Mouse (Mus musculus) left cerebral cortex, adult 8-10 months (tissue): ENCODE results near the gene Entpd1. TPM values are rescaled to one million over a fixed set of nuclear protein-coding genes. Genes with fewer than 3 reads are reported as not detected.
A peak's percentile ranks its signal among the peaks of the same experiment; 100 is the strongest.

ENCODE experiments used
- DNase-seq, 2 experiments: peaks; one replicate each; pipeline ENCODE4 v3.0.0; 2022; ENCODE audit warnings: low spot score in 2 of 2
- total RNA-seq, 4 experiments: library from RNA; stranded (reverse); gene quantifications; 2 replicates each; pipeline ENCODE4 v1.2.4; 2022

The Entpd1 gene
- total RNA-seq, 4 experiments from 2014 or later = 15.7 to 31.3 (median 21.7) TPM

DNA sequence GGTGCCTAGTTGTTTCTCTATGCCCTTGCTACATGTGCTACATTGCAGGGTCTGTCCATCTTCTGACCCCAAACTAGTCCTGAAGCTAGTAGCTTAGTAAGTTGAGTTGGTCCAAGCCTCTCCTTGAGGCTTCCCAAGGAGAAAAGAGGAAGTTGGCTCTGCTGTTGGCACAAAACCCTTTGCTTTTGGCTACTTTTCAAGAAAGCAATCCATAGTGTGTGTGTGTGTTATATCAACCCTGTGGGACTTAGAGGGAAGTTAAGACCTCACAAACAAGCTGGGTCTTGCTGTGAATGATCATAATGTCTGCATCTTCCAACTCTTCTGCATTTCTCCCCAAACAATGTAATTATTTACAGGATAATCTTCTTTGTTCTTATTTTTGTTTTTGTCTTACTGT lies 16.8 kb downstream of the Entpd1 start:
- no peak for DNase-seq

DNA sequence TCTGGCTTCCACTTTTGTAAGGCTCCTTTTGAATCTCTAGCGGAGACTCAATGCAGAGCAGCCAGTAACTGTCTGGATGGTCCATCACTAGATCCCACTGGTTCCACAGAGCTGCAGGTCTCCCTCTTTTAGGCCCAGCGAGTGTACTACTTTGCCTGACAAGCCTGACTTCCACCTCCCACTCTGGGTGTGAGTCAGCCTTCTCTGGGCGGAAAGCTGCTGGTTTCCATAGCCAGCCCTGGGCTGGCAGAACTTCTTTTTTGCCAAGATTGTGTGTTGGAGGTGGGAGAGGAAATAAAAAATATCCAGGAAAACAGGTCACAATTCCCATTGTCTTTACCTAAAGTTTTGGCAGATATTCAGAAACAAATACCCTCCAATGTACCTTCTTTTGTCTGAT lies 17.9 kb downstream of the Entpd1 start:
- DNase-seq = peak; percentile 23 to 69

DNA sequence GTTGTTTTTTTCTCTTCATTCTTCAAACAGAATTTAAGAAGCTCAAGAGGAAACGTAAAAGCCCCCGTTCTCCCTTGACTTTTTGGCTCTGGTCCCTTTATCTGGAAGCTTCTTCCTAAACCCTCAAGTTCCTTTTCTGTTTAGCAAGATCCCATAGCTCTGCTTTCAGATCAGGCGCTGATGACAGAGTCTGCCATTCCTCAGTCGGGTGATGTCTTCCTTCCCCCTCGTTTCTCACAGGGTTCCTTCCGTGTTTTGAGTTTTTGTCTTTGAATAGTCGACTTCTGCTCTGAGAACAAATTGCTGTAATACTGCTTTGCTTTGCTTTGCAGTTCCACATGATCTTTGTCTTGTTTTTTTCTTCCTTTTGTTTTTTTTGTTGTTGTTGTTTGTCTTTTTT lies 18.4 kb downstream of the Entpd1 start:
- DNase-seq = no peak

DNA sequence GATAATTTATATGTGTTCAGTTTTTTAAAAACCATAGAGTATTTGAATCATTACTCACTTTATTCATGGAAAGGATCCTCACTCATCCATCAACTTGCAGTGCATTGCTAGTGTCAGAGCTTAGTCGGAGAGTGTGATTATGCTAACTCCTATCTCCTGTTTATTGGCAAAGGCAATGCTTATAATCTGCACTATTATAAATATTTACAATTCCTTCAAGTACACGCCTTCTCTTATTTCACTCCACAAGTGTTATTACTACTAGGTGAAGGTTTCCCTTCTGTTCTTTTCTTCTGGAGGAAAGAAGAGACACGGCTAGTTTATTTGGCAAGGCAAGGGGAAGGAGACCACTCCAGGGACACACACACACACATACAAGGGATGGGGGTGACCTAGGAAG lies 20.0 kb downstream of the Entpd1 start:
- no peak for DNase-seq

DNA sequence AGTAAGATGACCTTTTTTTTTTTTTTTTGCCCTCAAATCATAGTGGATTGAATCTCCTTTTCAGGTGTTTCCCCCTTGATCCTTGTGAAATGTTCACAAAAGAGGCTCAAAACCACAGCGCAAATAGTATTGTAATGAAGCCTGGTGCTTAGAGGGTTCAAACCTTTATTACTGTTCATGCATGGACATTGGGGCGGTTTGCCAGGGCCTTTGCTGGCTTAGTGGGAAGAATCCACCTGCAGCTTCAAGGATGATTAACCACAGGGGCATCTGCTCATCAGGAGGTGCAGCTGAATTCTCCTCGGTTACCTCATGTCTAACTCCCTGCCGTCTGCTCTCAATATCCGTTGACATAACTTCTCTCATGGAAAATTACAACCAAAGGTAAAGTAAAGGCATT lies 20.5 kb downstream of the Entpd1 start:
- DNase-seq = no peak

DNA sequence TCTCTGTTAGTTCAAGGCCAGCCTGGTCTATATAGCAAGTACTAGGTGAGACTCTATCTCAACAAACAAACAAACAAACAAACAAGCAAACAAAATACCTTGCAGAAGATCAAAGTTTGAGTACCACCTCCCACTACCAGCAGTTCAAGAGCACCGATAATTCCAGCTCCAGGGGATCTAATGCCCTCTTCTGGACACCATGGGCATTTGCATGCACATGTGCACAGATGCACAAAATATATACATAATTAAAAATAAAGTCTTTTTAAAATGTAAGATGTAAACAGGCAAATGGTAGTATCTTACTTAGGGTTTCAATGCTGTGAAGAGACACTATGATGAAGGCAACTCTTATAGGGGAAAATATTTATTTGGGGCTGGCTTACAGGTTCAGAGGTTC lies 21.0 kb downstream of the Entpd1 start:
- DNase-seq = no peak

DNA sequence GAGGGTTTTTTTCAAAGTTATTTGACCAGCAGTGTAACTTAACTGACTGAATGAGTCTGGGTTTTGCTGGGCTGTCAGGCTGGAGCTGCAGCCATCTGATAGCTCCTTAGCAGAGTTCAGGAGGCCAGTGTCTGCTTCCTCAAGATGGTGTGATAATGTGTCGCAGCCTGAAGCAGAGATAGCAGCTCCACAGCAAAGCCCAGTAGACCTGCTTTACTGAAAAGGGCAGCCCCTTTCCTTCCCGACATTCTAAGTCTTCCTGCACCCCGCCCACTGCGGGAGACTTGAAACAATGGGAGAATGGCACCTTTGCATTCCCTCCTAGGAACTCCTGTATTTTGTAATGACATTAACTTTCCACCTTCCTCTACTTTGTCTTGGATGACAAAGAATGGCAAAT lies 24.9 kb downstream of the Entpd1 start:
- DNase-seq = no peak

DNA sequence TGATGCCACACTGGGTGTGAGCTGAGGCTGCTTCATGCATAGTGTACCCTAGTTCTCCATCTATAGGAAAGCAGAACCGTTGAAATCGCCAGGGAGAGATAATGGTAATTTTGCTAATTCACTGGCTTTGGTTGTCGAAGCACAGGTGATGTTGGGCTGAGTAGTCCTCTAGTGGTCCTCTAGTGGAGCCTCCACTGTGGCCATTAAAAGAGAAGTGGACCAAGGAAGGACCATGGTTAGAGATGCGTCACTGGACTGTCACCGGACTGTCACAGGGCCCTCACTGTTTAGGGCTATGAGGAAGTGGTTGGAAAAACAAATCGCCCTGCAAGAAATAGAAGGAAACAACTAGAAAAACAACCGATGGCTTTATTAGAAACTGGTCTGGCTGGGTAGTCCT lies 25.4 kb downstream of the Entpd1 start:
- DNase-seq = no peak

DNA sequence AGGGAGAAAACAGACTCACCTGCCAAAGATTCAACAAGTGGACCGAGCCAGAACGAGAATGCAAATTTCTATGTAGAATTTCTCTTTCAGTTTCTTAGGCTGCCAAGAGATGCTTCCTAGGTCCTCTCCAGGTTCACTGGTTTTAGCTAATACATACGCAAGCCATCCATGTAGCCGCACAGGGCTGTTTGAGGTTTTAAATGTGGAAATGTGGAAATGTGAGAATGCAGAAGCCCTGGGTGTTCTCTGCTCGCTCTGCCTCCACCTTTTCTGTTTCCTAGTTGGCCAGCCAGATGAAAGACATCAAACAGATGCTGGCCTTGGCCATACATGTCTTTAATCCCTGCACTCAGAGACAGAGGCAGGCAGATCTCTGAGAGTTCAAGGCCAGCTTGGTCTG lies 26.4 kb downstream of the Entpd1 start:
- no peak for DNase-seq

DNA sequence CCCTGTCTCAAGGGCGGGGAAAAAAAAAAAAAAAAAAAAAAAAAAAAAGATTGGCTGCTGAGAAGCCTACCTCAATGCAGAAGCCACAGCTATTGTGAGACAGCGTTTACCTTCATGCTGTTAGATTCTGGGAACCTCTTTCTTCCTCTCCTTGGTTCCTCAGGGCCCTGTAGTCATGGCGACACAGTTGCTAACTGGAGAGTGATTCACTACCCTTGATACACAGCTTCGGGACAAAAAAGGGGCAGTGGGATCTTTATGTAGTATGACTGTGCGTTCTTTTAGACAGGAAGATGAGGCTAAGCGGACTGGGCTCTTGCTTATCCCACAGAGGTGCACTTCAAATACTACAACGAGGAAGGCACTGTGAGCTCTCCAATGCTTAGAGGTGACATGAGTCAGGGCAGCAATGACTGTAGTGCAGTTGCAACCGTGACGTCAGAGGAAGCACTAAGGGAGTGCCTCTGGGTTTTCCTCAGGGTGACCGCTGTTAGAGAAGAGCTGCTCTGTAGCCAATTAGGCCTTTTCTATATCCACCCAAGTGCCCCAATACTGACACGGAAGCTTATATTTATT lies 27.7 kb downstream of the Entpd1 start:
- no peak for DNase-seq

DNA sequence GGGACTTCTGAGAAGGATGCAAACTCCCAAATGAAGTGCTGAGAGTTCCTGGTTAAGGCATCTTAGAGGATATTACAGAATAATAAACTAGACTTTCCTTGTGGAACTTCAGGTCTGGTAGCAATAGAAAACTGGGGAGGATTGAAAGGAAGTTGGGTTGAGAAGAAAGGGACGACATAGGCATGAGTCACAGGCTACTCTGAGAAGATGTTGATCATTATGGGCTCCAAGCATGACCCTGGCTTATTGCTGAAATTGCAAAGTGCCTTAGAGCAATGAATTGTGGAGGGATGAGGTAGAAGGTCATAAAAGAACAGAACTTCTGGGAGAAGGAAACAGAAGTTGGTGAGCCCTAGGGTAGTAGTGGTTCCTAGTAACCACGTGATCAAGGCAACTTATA lies 28.6 kb downstream of the Entpd1 start:
- DNase-seq = no peak

DNA sequence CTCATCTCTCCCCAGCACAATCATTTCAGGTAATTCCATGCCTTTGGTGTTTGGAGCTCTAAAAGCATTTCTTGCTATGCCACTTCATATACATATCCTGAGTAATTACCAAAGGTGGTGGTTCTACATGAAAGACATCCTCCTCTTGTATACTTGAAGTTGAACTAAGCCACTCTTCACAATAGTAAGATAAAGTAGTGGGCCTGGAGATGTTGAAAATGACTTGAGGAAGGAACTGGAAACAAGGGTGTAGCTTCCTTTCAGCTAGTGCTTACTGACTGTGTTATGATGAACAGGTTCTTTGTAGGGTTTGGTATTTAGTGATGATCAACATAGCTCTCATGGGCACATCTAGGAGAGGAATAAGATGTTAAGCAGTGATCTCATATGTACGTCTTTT lies 31.7 kb downstream of the Entpd1 start:
- DNase-seq = no peak

DNA sequence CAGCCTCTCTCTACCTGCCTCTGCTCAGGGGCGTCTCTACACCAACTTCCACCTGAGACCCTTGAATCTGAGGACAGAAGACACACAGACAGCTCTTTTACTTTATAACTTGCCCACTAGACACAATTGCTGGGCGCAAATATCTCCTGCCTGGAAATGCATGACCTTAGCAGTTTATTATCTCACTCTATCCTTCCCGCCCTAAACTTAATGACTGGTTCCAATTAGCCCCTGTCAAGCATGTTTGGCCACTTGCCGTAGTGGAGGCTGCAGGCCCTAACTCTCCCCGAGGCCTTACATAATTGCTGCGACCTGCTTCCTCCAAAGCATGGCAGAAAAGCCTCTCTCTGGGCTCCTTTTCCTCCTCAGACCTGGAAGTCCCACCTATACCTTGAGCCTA lies 34.2 kb downstream of the Entpd1 start:
- DNase-seq = no peak

DNA sequence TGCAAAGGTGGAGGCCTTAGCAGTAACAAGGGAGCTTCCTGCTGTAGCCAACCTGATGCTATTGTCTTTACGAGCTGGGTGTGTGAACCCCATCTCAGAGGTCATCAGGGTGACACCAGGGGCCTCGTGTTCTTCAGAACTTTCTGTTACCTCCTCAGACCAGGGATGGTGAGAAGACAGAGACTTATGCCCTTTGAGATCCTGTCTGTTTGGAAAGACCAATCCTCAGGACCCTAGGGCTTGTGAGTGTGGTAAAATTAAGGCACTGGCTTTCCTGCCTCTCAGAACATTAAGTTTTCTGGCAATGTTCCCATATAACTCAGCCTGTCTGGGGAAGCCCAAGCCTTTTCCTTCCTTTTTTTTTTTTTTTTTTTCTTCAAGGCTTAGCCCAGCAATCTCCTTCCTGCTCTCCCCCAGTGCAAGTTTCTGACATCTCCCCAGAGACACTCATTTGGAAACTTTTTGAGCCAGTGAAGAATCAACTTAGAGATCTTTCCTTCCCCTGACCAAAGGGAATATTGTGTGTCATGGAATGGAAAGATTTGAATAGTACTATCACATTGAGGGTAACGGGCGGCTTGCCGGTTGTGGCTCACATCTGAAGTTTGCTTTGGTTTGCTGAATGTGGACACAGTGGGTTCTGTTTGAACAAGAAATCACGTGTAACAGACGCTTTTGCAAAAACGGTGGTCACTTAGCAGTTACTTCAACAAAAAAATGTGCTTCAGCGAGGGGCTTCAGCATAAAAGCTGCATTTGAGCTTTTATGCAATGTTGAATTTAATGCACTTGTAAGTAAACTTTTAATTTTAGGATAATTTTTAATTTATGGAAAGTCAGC lies 35.4 kb downstream of the Entpd1 start:
- no peak for DNase-seq

DNA sequence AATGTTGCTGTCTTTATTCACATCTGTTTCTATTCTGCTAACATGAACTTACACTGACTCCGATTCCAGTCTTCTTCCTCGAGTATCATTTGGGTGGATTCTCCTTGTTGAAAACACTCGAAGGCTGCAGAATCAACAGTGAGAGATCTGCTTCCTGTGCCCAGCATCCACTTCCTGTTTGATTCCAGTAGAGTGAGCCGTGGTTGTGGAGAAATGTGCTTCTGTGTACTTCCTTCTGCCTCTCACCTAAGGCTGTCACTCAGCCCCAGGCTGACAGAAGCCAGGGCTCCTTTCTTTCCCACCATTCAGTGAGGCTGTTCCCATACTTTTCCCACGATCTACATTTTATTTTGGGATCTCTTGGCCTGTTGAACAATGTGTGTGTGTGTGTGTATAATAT lies 37.9 kb downstream of the Entpd1 start:
- DNase-seq = no peak

DNA sequence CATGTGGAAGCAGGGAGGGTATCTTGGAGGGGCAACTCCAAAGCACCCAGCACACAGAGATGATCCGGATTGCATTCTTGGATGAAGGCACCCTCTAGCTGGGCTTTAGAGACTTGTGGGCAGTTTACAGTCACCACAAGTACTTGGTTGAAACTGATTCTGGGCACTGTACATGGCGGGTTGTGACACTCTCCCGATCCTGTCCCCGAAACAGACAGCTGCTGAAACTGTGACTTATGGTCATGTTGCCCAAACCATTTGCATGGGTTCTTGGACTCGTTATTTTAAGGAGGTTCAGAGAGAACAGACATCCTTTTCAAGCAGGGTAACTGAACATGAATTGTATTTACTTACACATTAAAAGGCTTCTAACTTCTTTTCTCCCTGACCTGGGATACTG lies 44.0 kb downstream of the Entpd1 start:
- no peak for DNase-seq

DNA sequence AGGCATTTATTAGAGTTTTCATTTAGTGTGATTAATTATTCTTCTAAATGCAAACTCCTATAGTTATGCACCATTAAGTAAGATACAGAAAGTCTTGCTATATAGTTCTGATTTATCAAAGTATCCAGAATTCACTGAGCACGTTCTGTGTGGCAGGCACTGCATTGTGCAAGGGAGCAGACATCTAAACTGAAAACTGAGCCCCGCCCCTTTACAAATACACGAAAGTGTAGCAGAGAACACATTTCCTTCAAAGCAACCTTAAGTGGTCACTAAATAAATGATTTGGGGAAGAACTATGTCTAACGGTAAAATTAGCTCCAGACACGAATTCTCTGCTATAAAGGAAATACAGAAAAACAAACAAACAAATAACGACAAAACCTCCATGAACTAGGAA lies 46.1 kb downstream of the Entpd1 start:
- no peak for DNase-seq

DNA sequence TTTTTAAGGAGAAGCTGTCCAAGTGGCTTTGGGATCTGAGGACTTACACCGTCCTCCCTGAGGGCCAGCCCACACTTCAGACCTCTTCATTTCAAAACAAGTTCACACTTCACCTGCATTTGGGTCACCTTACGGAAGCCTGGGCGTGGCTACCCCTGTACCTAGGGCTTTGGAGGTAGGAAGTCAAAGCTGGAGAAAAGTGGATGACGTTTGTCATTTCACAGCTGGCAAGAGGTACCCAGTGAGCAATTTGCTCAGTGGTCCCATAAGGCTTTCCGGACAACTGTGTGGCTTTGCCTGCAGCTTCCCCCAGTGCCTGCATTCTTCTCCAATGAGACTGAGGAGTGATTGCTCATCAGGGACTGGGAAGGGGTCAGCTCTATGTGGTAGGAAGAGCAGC lies 46.8 kb downstream of the Entpd1 start:
- no peak for DNase-seq

DNA sequence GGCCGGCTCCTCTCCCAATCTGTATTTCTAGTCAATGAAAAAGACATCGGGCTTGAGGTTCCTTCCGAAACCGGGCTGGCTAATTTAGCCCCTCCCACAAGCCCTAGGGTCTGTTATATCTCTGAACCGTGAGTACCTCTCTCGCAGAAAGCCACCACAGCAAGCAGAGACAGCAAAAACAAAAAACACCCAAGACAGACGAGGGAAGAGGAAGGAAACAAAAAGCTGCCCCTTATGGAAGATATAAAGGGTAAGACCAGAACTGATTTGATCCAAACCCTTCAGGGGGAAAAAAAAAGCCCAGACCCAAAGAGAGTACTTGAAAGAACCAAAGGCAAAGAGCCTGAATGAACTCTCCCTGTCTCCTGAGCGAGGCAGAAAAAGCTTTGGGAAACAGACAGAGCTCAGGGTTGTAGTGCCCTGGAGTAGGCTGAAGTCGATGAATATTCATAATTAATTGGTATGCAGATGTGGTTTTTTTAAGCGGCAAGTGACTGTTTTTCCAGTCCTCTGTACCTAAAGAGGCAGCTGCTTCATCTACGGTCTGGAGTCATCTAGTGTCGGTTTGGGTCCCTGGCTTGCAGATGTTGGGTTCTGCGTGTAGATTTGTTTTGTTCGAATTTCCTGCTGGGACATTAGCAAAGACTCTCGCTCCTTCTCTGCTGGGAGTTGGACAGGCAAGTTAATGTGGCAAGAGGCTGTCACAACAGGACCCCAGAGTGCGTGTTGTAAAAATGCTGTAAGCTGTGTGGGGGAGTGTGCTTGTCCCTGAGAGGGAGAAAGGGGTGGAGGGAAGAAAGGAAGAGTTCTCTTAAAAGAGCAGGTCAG lies 47.7 kb downstream of the Entpd1 start:
- no peak for DNase-seq

DNA sequence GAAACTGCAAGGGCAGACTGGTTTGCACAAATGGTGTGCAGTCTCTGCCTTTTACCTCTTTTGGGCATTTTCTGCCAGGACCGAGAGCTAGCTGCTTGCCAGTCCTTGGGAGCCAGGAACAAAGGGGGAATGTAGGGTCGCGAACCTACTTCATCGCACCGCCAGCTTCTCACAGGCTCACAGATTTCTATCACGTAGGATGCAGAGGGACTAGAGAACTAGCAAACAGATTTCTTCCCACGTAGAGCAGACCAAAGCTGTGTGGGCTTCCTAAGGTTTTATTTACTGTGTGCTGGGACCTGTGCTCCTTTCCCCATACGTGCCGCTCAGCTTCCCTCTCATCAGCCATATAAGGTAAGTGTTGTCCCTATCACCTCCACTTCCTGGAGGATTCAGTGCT lies 48.3 kb downstream of the Entpd1 start:
- DNase-seq = no peak

DNA sequence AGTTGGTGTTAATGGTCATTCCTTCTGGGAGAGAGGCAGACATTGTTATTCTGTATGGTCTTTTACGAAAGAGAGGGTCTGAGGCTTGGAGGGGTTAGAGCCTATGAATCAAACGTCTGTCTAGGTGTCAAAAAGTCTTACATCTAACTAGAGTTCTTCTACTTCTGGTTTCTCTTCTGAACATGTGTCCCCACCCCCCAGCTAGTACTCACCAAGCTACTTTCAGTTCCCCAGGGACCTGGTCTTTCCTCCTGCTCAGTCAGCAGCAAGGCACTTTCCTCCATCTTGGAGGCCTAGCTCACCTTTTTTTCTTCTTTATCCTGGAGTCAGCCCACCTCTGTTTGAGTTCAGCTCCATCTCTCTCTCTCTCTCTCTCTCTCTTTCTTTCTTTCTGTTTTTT lies 48.9 kb downstream of the Entpd1 start:
- DNase-seq = no peak

DNA sequence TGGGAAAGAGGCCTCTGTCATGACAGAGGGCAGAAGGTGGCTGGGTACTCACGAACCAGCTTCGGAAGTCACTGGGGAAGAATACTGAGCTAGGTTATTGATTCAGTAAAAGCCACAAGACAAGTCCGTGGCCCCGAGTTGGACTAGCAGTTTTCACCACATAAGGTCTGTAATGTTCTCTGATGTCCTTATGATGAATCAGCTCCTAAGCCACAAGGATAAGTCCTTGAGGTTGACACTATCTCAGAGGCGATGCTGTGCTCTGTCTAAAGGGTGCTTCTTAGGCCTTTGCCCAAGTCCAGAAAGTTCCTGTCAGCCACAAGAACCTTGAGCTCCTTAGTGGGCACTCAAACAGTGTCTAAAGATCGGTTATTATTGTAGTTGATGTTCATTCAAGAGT lies 49.7 kb downstream of the Entpd1 start:
- DNase-seq = no peak

DNA sequence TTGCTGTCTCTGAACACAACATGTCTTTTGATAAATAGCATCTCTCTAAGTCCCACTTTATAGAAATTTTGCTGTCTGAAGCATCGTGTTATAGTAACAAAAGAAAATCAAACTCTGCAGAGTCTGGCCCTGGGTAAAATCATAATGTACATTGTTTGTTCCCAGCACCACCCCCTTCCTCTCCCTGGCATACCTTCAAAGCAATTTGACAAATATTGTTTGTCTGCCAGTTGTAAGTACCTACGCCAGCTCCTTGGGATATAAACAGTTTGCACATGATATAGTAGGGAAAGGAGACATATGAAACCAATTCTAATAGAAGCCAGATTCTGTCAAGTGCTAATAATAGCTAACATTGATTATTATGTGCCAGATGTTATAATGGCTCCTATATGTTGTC lies 50.6 kb downstream of the Entpd1 start:
- DNase-seq = no peak
